Mouse (Mus musculus): ENCODE data around the gene Lima1.

DNA sequence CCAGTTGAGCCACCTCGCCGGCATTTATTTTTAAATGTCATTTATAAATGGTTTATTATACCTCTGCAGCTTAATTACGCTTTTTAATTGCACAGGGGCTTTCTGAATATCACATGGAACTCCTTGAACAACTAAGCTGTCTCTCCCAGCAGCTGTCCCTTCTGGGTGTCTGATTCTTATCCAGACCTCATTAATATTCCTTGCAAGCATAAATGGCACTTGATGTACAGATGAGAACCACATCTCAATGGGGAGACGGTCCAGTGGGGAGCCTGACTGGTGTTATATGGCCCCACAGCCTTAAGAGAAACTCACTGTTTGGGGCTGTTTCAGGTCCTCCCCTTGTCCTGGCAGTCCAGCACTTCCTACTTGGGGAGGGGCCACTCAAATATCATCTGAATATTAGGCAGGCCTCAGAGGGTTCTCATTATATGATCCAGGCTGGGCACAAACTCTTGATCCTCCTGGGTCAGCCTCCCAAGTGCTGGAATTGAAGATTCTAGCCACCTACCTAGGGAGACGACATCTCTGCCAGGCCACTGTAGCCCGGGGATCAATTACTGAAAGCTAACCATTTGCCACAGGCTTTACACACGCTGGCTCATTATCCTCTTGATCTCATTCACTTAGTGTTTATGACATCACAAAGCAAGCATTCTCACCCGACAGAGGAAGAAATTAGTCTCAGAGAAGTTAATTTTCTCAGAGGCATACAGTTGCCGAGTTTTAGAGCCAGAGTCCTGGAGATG lies 15.4 kb downstream of the Lima1 start:
- no peak for TF ChIP-seq CTCF (IDR thresholded peaks at IDR 0.05; ENCODE audit: low read depth)
- no peak for TF ChIP-seq EP300 (IDR thresholded peaks at IDR 0.05; ENCODE audit: low read depth)
